Mouse (Mus musculus) E14TG2a.4 (cell line): ENCODE data around the gene Smad9.
"Not testable (repeated sequence)": the region's sequence is repeated elsewhere in the genome, so short reads cannot be mapped to it uniquely, and the experiment has no call there.

Experiments
- H3K27me3 ChIP-seq: 2 replicates; pipeline ENCODE4 v1.6.1; 2014; ENCODE audit warnings: low read length, control low read depth; ENCODE audit not compliant: insufficient read depth
- H3K36me3 ChIP-seq: 2 replicates; pipeline ENCODE4 v1.6.1; 2014; ENCODE audit warnings: low read length, control low read depth; ENCODE audit not compliant: insufficient read depth
- H3K4me1 ChIP-seq: replicated peaks from 2 replicates; pipeline ENCODE4 v1.6.1; 2014; ENCODE audit warnings: low read depth, low read length, control low read depth
- H3K4me3 ChIP-seq: replicated peaks from 2 replicates; pipeline ENCODE4 v1.5.1; 2014; ENCODE audit warnings: mild to moderate bottlenecking, low read length
- H3K9me3 ChIP-seq: 2 replicates; pipeline ENCODE4 v1.6.1; 2014; ENCODE audit warnings: low read length, control low read depth
- CTCF ChIP-seq: conservative IDR thresholded peaks from 2 replicates; pipeline ENCODE4 v1.5.1; 2014; ENCODE audit warnings: low read length
- NANOG ChIP-seq: IDR thresholded peaks from 2 replicates; pipeline ENCODE4 v1.6.1; 2014; ENCODE audit warnings: borderline replicate concordance, low read length, mixed read lengths
- POU5F1 ChIP-seq: IDR thresholded peaks from 2 replicates; pipeline ENCODE4 v1.6.1; 2014; ENCODE audit warnings: low read length, borderline replicate concordance

Smad9 gene

DNA sequence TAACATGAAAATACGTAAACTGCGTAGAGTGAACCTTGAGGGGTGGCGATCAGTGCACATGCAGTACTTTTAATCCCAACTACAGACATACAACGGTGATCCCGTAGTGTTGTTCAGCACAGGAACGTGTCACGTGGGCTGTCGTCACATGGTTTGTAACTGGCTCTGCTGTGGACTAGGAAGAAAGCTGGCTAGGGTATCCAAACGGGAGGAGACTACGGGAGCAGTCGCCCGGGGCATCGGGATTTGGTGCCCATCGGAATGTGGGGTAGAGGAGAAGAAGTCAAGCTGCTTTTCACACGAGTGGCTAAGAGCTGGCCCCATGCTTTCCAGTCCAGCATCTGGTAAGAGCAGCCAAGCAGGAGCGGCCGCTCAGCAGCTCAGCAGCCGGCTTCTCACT, 9.0 kb downstream of the Smad9 start:
- no peak overlapping the region for H3K4me3 ChIP-seq

DNA sequence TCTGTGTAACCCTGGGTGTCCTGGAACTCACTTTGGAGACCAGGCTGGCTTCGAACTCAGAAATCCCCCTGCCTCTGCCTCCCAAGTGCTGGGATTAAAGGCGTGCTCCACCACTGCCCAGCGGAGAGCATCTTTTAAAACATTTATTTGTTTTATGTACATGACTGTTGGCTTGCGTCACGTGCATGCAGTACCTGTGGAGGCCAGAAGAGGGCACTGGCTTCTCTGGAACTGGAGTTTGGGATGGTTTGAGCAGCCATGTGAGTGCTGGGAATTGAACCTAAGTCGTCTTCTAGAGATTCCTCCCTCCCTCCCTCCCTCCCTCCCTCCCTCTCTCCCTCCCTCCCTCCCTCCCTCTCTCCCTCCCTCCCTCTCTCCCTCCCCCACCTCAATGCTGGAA, 10.1 kb downstream of the Smad9 start:
- TF ChIP-seq CTCF, result peak; percentile 55
- Histone ChIP-seq H3K27me3 (peaks cover 20% of the 10 kb centered on the region), H3K4me1 (peaks cover 19% of the 10 kb centered on the region)
- not testable (repeated sequence) for H3K4me3 ChIP-seq, H3K36me3 ChIP-seq, H3K9me3 ChIP-seq

More for the DNA sequence above, 9.0 kb downstream of the Smad9 start:
- Histone ChIP-seq H3K4me1 (peaks cover 19% of the 10 kb centered on the region), H3K36me3 (no peaks in the 10 kb centered on the region), H3K9me3 (peaks cover 7% of the 10 kb centered on the region; the same call in 1 of the 2 replicates), H3K27me3 (peaks cover 19% of the 10 kb centered on the region)
- TF ChIP-seq NANOG, result no peak
- TF ChIP-seq CTCF, result no peak
- TF ChIP-seq POU5F1, result no peak

DNA sequence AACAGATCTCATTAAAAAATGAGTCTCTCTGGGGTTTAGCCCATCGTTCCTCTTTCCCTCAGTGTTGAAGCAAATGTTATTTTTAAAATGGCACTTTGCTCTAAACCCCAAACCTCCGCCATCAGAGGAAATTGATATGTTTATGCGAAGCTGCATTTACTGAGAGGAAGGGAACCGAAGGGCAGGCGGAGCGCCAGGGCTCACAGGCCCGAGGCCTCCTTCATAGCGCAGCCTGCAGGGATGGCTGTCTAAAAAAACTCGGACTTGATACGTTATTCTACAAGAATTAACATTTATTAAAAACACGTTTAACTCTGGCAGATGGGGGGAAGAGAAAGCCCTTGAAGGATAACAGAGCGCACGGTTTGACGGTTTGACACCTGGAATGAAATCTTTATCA, 10.7 kb downstream of the Smad9 start:
- Histone ChIP-seq H3K27me3 (peaks cover 18% of the 10 kb centered on the region), H3K9me3 (peaks cover 7% of the 10 kb centered on the region; the same call in 1 of the 2 replicates), H3K4me1 (peaks cover 19% of the 10 kb centered on the region), H3K4me3 (no peak overlapping the region), H3K36me3 (no peaks in the 10 kb centered on the region)
- TF ChIP-seq POU5F1 (no peak), NANOG (no peak), CTCF (no peak)

DNA sequence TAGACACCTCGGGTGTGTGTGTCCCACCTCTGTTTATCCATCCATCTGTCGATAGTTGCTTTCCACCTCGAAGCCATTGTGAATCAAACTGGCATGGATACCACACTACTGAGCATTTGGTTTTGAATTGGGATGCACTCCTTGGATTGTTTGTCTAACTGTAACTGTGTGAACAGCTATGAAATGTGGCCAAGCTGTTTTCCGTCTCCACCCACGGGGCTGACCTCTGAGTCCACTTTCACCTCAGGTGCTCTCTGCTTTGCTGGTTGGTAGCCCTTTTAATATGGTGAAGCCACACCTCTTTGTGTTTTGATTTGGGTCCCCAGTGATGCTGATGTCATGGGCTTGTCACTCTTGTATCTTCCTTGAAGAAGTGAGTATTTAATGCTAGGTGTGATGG, 11.4 kb downstream of the Smad9 start:
- H3K27me3 ChIP-seq, result peaks cover 13% of the 10 kb centered on the region
- no peak for TF ChIP-seq CTCF
- TF ChIP-seq NANOG, result no peak
- no peak for TF ChIP-seq POU5F1
- H3K4me3 ChIP-seq, result no peak overlapping the region
- H3K4me1 ChIP-seq, result peaks cover 19% of the 10 kb centered on the region
- H3K36me3 ChIP-seq, result no peaks in the 10 kb centered on the region
- peaks cover 7% of the 10 kb centered on the region; the same call in 1 of the 2 replicates for H3K9me3 ChIP-seq

DNA sequence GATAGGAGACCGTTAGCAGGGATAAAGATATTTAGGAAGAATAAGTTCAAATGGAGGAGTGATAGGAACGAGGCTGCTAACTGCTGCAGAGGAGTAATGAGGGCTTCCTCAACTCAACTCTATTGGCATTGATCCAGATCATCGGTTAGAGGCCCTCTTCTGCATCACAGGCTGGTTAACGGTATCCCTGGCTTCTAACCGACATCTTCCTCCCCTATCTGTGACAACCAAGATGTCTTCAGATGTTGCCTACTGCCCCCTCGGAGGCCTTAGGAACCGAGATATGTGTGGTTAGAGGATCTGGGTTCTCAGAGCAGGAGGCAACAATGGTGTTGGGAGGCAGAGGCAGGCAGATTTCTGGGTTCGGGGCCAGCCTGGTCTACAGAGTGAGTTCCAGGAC, 13.2 kb downstream of the Smad9 start:
- TF ChIP-seq CTCF (no peak), POU5F1 (no peak), NANOG (no peak)
- 0 out of 2 replicates have a peak, but pooled peaks cover 3% of the 10 kb centered on the region for H3K9me3 ChIP-seq
- peaks cover 17% of the 10 kb centered on the region for H3K27me3 ChIP-seq
- no peaks in the 10 kb centered on the region for H3K36me3 ChIP-seq
- no peak overlapping the region for H3K4me3 ChIP-seq
- H3K4me1 ChIP-seq, result peaks cover 18% of the 10 kb centered on the region

DNA sequence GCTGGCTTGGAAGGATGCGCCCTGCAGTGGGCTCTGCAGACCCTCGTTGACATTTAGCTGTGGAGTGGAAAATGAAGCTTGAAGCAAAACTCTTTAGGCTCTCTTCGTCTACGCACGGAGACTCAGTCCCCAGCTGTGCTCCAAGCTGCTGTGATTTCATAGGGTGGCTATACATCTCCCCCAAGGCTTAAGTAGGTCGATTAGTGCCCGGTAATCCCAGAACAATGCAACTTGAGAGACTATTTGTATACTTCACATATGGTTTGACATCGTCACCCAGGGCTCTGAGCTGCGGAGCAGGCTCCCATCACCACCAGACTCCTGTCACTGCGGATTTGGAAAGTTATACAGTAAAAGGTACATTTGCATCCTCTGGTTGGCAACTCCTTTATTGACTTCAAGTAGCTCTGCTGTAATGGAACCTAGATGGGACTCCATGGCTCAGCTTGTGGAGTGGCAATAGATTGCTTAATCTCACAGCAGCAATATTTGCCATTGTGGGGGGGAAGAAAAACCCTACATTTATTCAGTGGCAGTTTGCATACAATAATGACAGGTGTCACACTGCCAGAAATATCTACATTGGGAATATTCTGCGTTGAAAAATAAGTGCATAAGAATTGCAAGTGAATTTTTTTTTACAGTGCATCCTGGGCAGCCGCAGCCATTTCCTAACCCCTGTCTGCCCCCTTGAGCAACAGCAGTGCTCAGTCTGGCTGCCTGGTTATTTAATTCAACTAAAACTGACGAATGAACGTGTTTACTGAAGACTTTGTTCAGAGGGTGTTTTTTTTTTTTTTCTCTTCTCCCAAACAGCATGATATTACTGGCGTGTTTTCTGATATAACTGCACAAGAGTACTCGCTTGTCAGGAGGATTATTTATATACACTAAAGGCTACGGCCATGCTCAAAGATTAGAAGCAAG, 14.2 kb downstream of the Smad9 start:
- Histone ChIP-seq H3K4me1 (peaks cover 8% of the 10 kb centered on the region; the same call in 1 of the 2 replicates), H3K27me3 (peaks cover 9% of the 10 kb centered on the region), H3K36me3 (no peaks in the 10 kb centered on the region), H3K9me3 (0 out of 2 replicates have a peak, but pooled peaks cover 3% of the 10 kb centered on the region), H3K4me3 (no peak overlapping the region)
- no peak for TF ChIP-seq CTCF
- TF ChIP-seq NANOG, result no peak
- TF ChIP-seq POU5F1, result no peak

DNA sequence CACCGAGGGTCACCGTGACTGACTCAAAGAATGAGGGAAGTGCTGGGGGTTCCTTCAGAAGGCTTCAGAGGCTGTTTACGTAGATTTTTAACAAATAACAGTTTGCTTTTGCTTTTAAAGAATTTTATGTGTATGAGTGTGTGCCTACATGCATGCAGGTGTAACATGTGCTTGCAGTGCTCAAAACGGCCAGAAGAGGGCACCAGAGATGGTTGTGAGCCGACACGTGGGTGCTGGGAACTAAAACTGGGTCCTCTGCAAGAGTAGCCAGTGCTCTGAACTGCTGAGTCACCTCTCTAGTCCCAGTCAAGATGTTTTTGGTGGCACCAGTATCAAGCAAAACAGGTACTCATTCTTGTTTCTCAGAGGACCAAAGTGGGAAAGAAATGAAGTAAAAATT, 18.2 kb downstream of the Smad9 start:
- Histone ChIP-seq H3K36me3 (no peaks in the 10 kb centered on the region), H3K9me3 (no peaks in the 10 kb centered on the region), H3K4me1 (no peaks in the 10 kb centered on the region), H3K27me3 (peaks cover 18% of the 10 kb centered on the region), H3K4me3 (no peak overlapping the region)
- peak; percentile 55 for TF ChIP-seq CTCF
- no peak for TF ChIP-seq POU5F1

DNA sequence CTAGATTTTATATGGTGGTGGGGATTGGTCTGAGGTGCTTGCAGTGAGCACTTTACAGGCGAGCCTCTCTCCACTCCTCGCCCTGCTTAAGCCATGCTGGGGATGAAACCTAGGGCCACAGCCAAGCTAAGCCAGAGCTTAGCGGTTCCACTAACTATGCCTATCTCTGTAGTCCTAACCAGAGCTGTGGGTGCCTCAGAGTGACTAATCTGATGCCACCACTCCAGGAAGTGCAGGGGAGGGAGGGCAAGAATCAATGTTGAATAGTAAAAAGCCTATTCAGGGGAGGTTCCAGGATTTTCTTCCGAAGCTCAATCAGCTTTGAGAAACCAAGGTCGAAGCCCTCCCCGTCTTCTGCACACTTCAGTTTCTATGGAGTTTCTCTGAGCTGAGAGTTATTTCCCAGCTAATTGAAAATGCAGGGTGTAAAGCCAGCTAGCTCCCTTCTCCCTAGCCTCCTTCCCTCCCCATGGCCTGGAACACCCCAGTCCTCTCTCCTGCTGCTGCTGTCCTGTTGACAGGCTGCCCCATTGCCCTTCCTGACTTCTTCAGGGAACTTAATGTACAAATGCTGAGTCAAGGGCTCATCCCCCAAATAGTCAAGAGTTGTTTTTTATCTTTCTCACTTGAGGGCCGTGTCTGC, 20.7 kb downstream of the Smad9 start:
- Histone ChIP-seq H3K36me3 (no peaks in the 10 kb centered on the region), H3K4me1 (no peaks in the 10 kb centered on the region), H3K27me3 (peaks cover 17% of the 10 kb centered on the region), H3K4me3 (no peak overlapping the region), H3K9me3 (no peaks in the 10 kb centered on the region)
- TF ChIP-seq CTCF, result no peak
